Mouse (Mus musculus): Measurements from ENCODE around the gene Kdm4c. TPM values are rescaled to one million over a fixed set of nuclear protein-coding genes. Genes with fewer than 3 reads are reported as not detected.

Kdm4c gene
- polyA plus RNA-seq, 1 experiment from 2014 or later: 6.2 TPM

- Histone ChIP-seq H3K36me3 (ENCODE audit: control insufficient read depth, insufficient read depth, low read length) (peaks cover 2% of the 10 kb centered on the region; the same call in 1 of the 2 replicates), H3K27ac (replicated peaks) (no peak overlapping the region), H3K9me3 (ENCODE audit: control insufficient read depth, low read length) (no peaks in the 10 kb centered on the region), H3K4me3 (ENCODE audit: low read depth, low read length) (no peak overlapping the region), H3K9ac (ENCODE audit: low read length) (no peak overlapping the region), H3K4me2 (replicated peaks; ENCODE audit: low read depth) (no peak overlapping the region), H3K4me1 (replicated peaks; ENCODE audit: control insufficient read depth, insufficient read depth) (no peaks in the 10 kb centered on the region), H3K27me3 (ENCODE audit: control insufficient read depth, insufficient read depth, low read length) (no peaks in the 10 kb centered on the region)
- no peak for TF ChIP-seq CTCF (IDR thresholded peaks at IDR 0.05; ENCODE audit: low read depth)
- no peak for TF ChIP-seq EP300 (optimal IDR thresholded peaks at IDR 0.05)
- ATAC-seq (ENCODE audit: low FRiP score, low TSS enrichment) (no peak), DNase-seq (ENCODE audit: low spot score) (no peak)
- 56% methylated on average over 3 of the region's 3 CpGs for WGBS
Measured at GRCm38 (mm10) chr4:74280170-74280569, 37.9 kb downstream of the Kdm4c start.

- WGBS: 93% methylated on average over 3 of the region's 3 CpGs
- H3K4me3 ChIP-seq (ENCODE audit: low read depth, low read length): no peak overlapping the region
- H3K9me3 ChIP-seq (ENCODE audit: control insufficient read depth, low read length): no peaks in the 10 kb centered on the region
- H3K4me2 ChIP-seq (replicated peaks; ENCODE audit: low read depth): no peak overlapping the region
- no peak overlapping the region for H3K9ac ChIP-seq (ENCODE audit: low read length)
- DNase-seq (ENCODE audit: low spot score): no peak
- H3K27ac ChIP-seq (replicated peaks): no peak overlapping the region
- no peak for ATAC-seq (ENCODE audit: low FRiP score, low TSS enrichment)
- no peaks in the 10 kb centered on the region for H3K4me1 ChIP-seq (replicated peaks; ENCODE audit: control insufficient read depth, insufficient read depth)
- TF ChIP-seq EP300 (optimal IDR thresholded peaks at IDR 0.05): no peak
- no peak for TF ChIP-seq CTCF (IDR thresholded peaks at IDR 0.05; ENCODE audit: low read depth)
- H3K36me3 ChIP-seq (ENCODE audit: control insufficient read depth, insufficient read depth, low read length): no peaks in the 10 kb centered on the region
- H3K27me3 ChIP-seq (ENCODE audit: control insufficient read depth, insufficient read depth, low read length): no peaks in the 10 kb centered on the region
Measured at GRCm38 (mm10) chr4:74287851-74288250, 45.6 kb downstream of the Kdm4c start.

GRCm38 (mm10) chr4:74294726-74295125 is 52.4 kb downstream of the Kdm4c start:
- 66% methylated on average over 3 of the region's 3 CpGs for WGBS
- no peak for TF ChIP-seq CTCF (IDR thresholded peaks at IDR 0.05; ENCODE audit: low read depth)
- TF ChIP-seq EP300 (optimal IDR thresholded peaks at IDR 0.05): no peak
- Histone ChIP-seq H3K27ac (replicated peaks) (no peak overlapping the region), H3K4me2 (replicated peaks; ENCODE audit: low read depth) (no peak overlapping the region), H3K4me3 (ENCODE audit: low read depth, low read length) (no peak overlapping the region), H3K4me1 (replicated peaks; ENCODE audit: control insufficient read depth, insufficient read depth) (no peaks in the 10 kb centered on the region), H3K9ac (ENCODE audit: low read length) (no peak overlapping the region), H3K27me3 (ENCODE audit: control insufficient read depth, insufficient read depth, low read length) (no peaks in the 10 kb centered on the region), H3K36me3 (ENCODE audit: control insufficient read depth, insufficient read depth, low read length) (no peaks in the 10 kb centered on the region; the same call in 1 of the 2 replicates), H3K9me3 (ENCODE audit: control insufficient read depth, low read length) (no peaks in the 10 kb centered on the region)
- DNase-seq (ENCODE audit: low spot score) (no peak), ATAC-seq (ENCODE audit: low FRiP score, low TSS enrichment) (no peak)

- Histone ChIP-seq H3K4me3 (ENCODE audit: low read depth, low read length) (no peak overlapping the region), H3K9me3 (ENCODE audit: control insufficient read depth, low read length) (no peaks in the 10 kb centered on the region), H3K36me3 (ENCODE audit: control insufficient read depth, insufficient read depth, low read length) (no peaks in the 10 kb centered on the region; the same call in 1 of the 2 replicates), H3K9ac (ENCODE audit: low read length) (no peak overlapping the region), H3K27ac (replicated peaks) (no peak overlapping the region), H3K27me3 (ENCODE audit: control insufficient read depth, insufficient read depth, low read length) (no peaks in the 10 kb centered on the region), H3K4me1 (replicated peaks; ENCODE audit: control insufficient read depth, insufficient read depth) (no peaks in the 10 kb centered on the region), H3K4me2 (replicated peaks; ENCODE audit: low read depth) (no peak overlapping the region)
- TF ChIP-seq CTCF (IDR thresholded peaks at IDR 0.05; ENCODE audit: low read depth) (no peak), EP300 (optimal IDR thresholded peaks at IDR 0.05) (no peak)
- ATAC-seq (ENCODE audit: low FRiP score, low TSS enrichment): no peak
- DNase-seq (ENCODE audit: low spot score): no peak
- 87% methylated on average over 5 of the region's 5 CpGs for whole genome bisulfite sequencing
Measured at GRCm38 (mm10) chr4:74305315-74306105, 63.2 kb downstream of the Kdm4c start.

- Histone ChIP-seq H3K27ac (replicated peaks) (no peak overlapping the region), H3K4me3 (ENCODE audit: low read depth, low read length) (no peak overlapping the region), H3K9ac (ENCODE audit: low read length) (no peak overlapping the region), H3K27me3 (ENCODE audit: control insufficient read depth, insufficient read depth, low read length) (no peaks in the 10 kb centered on the region), H3K4me2 (replicated peaks; ENCODE audit: low read depth) (no peak overlapping the region), H3K36me3 (ENCODE audit: control insufficient read depth, insufficient read depth, low read length) (peaks cover 3% of the 10 kb centered on the region; the same call in 1 of the 2 replicates), H3K4me1 (replicated peaks; ENCODE audit: control insufficient read depth, insufficient read depth) (no peaks in the 10 kb centered on the region), H3K9me3 (ENCODE audit: control insufficient read depth, low read length) (no peaks in the 10 kb centered on the region)
- no peak for ATAC-seq (ENCODE audit: low FRiP score, low TSS enrichment)
- TF ChIP-seq CTCF (IDR thresholded peaks at IDR 0.05; ENCODE audit: low read depth): no peak
- TF ChIP-seq EP300 (optimal IDR thresholded peaks at IDR 0.05): no peak
- no peak for DNase-seq (ENCODE audit: low spot score)
- WGBS: 83% methylated on average over 5 of the region's 5 CpGs
Measured at GRCm38 (mm10) chr4:74311135-74311534, 68.8 kb downstream of the Kdm4c start.

GRCm38 (mm10) chr4:74312858-74313257 is 70.6 kb downstream of the Kdm4c start:
- Histone ChIP-seq H3K9me3 (ENCODE audit: control insufficient read depth, low read length) (no peaks in the 10 kb centered on the region), H3K4me2 (replicated peaks; ENCODE audit: low read depth) (no peak overlapping the region), H3K27me3 (ENCODE audit: control insufficient read depth, insufficient read depth, low read length) (no peaks in the 10 kb centered on the region), H3K4me3 (ENCODE audit: low read depth, low read length) (no peak overlapping the region), H3K36me3 (ENCODE audit: control insufficient read depth, insufficient read depth, low read length) (peaks cover 3% of the 10 kb centered on the region; the same call in 1 of the 2 replicates), H3K27ac (replicated peaks) (no peak overlapping the region), H3K9ac (ENCODE audit: low read length) (no peak overlapping the region), H3K4me1 (replicated peaks; ENCODE audit: control insufficient read depth, insufficient read depth) (no peaks in the 10 kb centered on the region)
- TF ChIP-seq CTCF (IDR thresholded peaks at IDR 0.05; ENCODE audit: low read depth) (no peak), EP300 (optimal IDR thresholded peaks at IDR 0.05) (no peak)
- 87% methylated on average over 2 of the region's 2 CpGs for WGBS
- ATAC-seq (ENCODE audit: low FRiP score, low TSS enrichment) (no peak), DNase-seq (ENCODE audit: low spot score) (no peak)

Data from stomach, postnatal 0 days (tissue).